Mouse (Mus musculus): ENCODE data around the gene Scube2. TPM values are rescaled to one million over a fixed set of nuclear protein-coding genes. Genes with fewer than 3 reads are reported as not detected.

Scube2 gene
- polyA plus RNA-seq, 1 experiment from 2014 or later: 4.4 TPM

GRCm38 (mm10) chr7:109751427-109752007 is 114.0 kb downstream of the Scube2 start:
- Histone ChIP-seq H3K9ac (peak overlapping the region; percentile 87), H3K4me2 (peak overlapping the region; percentile 76), H3K27ac (replicated peaks) (peak overlapping the region; percentile 86), H3K36me3 (peaks cover 17% of the 10 kb centered on the region; the same call in 1 of the 2 replicates), H3K27me3 (no peaks in the 10 kb centered on the region), H3K4me1 (replicated peaks) (peaks cover 27% of the 10 kb centered on the region), H3K4me3 (peak overlapping the region; percentile 62), H3K9me3 (no peaks in the 10 kb centered on the region)
- WGBS: 4% methylated on average over 13 of the region's 13 CpGs
- ATAC-seq (ENCODE audit: low read depth): peak; percentile 66

Other genes with a start within 250 kb of the Scube2 start
- 30.0 and 35.5 TPM in 2 replicates for gene St5, start 162.1 kb downstream of the Scube2 start, polyA plus RNA-seq (2015; fragmentation: Nextera tagmentation; extraction: Ambion mirVana)
- 12.2 and 14.0 TPM in 2 replicates for gene Akip1, start 162.0 kb downstream of the Scube2 start, polyA plus RNA-seq (2015; fragmentation: Nextera tagmentation; extraction: Ambion mirVana)
- gene BC051019, start 141.8 kb downstream of the Scube2 start, polyA plus RNA-seq (2015; fragmentation: Nextera tagmentation; extraction: Ambion mirVana): 0.17 TPM in 1 of 2 replicates, not detected in the other
- gene Ascl3, start 134.0 kb downstream of the Scube2 start, polyA plus RNA-seq (2015; fragmentation: Nextera tagmentation; extraction: Ambion mirVana): 0.29 and 0.45 TPM in 2 replicates
- 106 and 119 TPM in 2 replicates for gene Tmem9b, start 112.8 kb downstream of the Scube2 start, polyA plus RNA-seq (2015; fragmentation: Nextera tagmentation; extraction: Ambion mirVana)
- 4.7 and 5.0 TPM in 2 replicates for gene Nrip3, start 83.7 kb downstream of the Scube2 start, polyA plus RNA-seq (2015; fragmentation: Nextera tagmentation; extraction: Ambion mirVana)
- 42.2 and 42.5 TPM in 2 replicates for gene Dennd5a, start 94.8 kb upstream of the Scube2 start, polyA plus RNA-seq (2015; fragmentation: Nextera tagmentation; extraction: Ambion mirVana)
- gene Tmem41b, start 121.2 kb upstream of the Scube2 start, polyA plus RNA-seq (2015; fragmentation: Nextera tagmentation; extraction: Ambion mirVana): 63.7 and 73.2 TPM in 2 replicates
- gene Ipo7, start 152.6 kb upstream of the Scube2 start, polyA plus RNA-seq (2015; fragmentation: Nextera tagmentation; extraction: Ambion mirVana): 40.2 and 43.3 TPM in 2 replicates
- 19.3 and 20.9 TPM in 2 replicates for gene Zfp143, start 195.5 kb upstream of the Scube2 start, polyA plus RNA-seq (2015; fragmentation: Nextera tagmentation; extraction: Ambion mirVana)

Data from neural tube, embryonic 13.5 days (tissue).